Mouse (Mus musculus) left cerebral cortex, postnatal 36 days (tissue): ENCODE results near the gene Olfr519. TPM values are rescaled to one million over a fixed set of nuclear protein-coding genes. Genes with fewer than 3 reads are reported as not detected.
A peak's percentile ranks its signal among the peaks of the same experiment; 100 is the strongest.

Experiments
- DNase-seq, 2 experiments: peaks; one replicate each; pipeline ENCODE4 v3.0.0; 2021 to 2022; ENCODE audit warnings: low spot score in 2 of 2, mixed read lengths in 1 of 2
- intact Hi-C: fragments of 180-260 bp; cut with DNase I; formaldehyde crosslinking; loops from one replicate; pipeline ENCODE4 v1.15.1; 2025
- total RNA-seq, 2 experiments: library from RNA; stranded (reverse); gene quantifications; 2 replicates each; pipeline ENCODE4 v1.2.3; 2021

The Olfr519 gene
- total RNA-seq, result not detected

DNA sequence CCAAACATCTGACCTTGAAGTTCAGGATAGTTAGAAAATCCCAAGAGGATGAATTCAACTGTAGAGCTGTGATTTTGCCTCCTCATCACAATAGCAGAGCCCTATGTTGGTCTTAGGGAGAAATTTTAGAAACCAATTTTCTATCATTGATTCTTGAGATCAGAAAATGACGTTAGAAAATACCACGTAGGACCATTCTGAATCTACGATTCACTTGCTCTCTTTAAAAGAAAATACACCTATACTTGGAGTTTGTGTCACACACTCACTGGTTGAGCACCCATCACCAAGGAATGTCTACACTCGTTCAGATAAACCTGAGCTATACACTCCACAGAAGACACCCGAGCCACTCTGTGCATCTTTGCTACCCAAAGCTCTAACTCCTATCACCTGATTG is at the start of gene Olfr519:
Olfr519 (minus strand) TSS at position 101 of the 400 bp plus-strand sequence.
- DNase-seq, result no peak
- intact Hi-C loops, result no loop called here

DNA sequence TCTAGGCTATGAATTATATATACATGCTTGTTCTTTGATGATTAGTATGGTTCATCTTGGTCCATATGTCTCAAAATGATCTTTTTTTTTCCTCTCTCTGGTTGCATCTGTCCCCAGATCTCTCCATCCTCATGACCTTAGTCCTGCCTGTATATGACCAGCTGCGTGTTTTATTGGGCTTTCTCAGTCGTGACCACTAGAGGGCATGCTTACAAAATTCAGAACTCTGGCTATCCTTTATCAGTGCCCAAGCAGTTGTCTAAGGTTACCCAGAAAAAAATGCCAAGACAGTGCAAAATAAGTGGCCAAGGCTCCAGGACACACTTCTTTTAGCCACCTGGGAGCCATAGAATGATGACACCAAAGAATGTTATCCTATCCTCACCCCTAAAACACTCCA is 49.8 kb upstream of the Olfr519 start:
- intact Hi-C loops, result loop anchor here (2.0 kb wide), 1 partner anchor 85 kb away; no protein-coding TSS in a partner anchor
- peak in 1 of 2 experiments; percentile 39 for DNase-seq

DNA sequence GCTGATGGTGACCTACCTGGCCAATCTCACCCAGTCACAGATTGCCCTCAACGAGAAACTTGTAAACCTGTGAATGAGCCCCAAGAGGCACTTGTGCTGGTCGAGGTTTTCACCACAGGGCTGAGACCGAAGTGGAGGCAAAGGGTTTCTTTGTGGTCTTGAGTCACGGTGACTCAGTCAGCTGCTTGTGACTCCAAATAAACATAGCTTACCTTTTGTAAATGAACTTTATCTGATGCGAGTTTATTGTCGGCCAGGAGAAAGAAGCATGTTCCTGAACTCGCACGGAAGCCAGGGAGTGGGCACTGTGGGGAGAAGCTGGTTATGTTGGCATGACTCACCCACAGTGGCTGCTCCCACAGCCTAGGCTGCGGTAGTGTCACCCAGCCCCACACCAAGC is 47.2 kb upstream of the Olfr519 start:
- DNase-seq, result no peak

GRCm38 (mm10) chr7:108936591-108936990 is 42.4 kb upstream of the Olfr519 start:
- intact Hi-C loops, result no loop called here
- DNase-seq, result no peak

More for the DNA sequence above, 47.2 kb upstream of the Olfr519 start:
- intact Hi-C loops, result no loop called here

DNA sequence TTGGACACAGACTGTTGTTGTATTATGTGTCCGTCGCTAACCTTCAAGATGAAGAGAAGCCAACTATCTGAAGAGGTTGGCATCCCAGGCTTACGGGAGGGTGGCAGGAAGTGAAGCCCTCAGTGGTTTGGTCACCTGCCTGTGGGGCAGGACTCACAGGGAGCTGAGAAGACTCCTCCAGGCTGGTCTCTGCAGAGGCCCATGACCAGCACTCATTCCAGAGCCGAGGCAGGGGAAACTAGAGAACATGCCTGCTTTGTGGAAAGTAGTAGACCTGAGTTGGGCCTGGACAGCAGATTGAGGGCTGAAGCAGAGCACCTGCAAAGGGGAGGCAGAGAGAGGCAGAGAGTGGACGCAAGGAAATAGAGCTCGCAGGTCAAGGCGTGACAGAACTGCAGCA is 41.2 kb upstream of the Olfr519 start:
- intact Hi-C loops, result no loop called here
- no peak for DNase-seq

- no peak for DNase-seq
- intact Hi-C loops, result loop anchor here (5.0 kb wide), 2 partner anchors 83 to 118 kb away; partner anchors contain the start of gene Olfr516
These were observed 40.6 kb upstream of the Olfr519 start for GRCm38 (mm10) chr7:108934836-108935235.

DNA sequence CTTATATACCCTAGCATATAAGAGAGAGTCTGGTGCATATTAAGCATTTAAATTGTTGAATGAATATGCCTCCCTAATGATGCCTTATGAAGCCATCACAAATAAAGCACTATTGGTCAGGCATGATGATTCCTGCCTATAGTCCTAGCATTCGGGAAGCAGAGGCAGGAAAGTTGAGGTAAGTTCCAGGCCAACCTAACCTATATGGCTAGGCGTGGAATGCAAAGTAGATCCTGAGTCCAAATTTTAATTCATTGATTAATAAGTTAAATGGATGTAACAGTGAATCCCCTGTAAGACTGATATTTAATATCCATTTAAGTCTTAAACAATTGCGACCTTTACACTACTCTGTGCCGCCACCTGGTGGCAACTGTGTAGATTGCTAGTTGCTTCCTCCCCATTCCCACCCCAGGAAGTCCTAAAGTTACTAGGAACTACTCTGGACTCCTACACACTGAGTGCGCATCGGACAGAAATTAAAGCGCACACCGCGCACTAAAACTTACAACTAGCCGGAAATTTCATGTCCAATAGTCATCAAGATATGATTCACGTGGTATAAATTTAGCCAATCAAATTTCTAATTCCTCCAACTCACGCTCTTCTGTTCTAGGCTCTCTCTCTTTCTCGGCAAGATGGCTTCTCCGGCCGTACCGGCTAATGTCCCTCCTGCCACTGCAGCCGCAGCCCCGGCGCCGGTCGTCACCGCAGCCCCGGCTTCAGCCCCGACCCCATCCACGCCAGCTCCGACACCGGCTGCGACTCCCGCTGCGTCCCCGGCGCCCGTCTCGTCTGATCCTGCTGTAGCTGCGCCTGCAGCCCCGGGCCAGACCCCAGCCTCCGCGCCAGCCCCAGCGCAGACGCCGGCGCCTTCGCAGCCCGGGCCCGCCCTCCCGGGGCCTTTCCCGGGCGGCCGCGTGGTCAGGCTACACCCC is 39.8 kb upstream of the Olfr519 start, which contains the start of gene Eif3f:
Eif3f (plus strand) TSS at position 624 of the 938 bp plus-strand sequence.
- intact Hi-C loops, result loop anchor here (5.0 kb wide), 2 partner anchors 82 to 117 kb away; partner anchors contain the start of gene Olfr516
- peak; percentile 92 to 96 for DNase-seq

DNA sequence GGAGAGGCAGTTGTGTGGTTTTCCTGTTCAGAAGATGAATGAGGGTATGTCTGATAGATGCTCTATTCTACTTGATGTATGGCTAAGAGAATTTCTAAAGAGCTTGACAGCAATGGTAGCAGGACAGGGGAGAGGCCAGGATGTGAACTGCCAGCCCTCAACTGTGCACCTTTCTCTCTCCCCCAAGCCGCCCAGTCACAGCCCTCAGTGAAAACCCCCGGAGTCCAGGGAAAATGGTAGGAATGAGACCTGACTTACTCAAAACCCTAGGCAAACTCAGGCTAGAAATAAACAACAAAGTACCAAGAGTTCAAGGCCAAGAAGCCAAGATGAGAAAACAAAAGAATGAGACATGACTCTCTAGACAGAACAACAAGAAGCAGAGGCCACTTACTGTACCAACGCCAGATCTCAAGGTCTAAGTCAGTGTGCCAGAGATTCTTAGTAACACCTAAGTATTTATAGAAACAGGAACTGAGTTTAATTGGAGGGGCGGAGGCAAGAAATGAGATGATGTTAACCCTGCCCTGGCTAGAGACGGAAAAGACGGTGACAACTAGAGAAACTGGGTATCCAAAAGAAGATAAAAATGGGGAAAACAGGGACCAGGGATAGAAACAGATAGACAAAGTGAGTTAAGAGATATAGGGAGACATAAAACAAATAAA is 35.6 kb upstream of the Olfr519 start, which contains the start of gene Nlrp10:
Nlrp10 (minus strand) TSS at position 453 of the 668 bp plus-strand sequence.
- DNase-seq, result no peak
- intact Hi-C loops, result loop anchor here (5.0 kb wide), 2 partner anchors 78 to 113 kb away; partner anchors contain the start of gene Olfr516

DNA sequence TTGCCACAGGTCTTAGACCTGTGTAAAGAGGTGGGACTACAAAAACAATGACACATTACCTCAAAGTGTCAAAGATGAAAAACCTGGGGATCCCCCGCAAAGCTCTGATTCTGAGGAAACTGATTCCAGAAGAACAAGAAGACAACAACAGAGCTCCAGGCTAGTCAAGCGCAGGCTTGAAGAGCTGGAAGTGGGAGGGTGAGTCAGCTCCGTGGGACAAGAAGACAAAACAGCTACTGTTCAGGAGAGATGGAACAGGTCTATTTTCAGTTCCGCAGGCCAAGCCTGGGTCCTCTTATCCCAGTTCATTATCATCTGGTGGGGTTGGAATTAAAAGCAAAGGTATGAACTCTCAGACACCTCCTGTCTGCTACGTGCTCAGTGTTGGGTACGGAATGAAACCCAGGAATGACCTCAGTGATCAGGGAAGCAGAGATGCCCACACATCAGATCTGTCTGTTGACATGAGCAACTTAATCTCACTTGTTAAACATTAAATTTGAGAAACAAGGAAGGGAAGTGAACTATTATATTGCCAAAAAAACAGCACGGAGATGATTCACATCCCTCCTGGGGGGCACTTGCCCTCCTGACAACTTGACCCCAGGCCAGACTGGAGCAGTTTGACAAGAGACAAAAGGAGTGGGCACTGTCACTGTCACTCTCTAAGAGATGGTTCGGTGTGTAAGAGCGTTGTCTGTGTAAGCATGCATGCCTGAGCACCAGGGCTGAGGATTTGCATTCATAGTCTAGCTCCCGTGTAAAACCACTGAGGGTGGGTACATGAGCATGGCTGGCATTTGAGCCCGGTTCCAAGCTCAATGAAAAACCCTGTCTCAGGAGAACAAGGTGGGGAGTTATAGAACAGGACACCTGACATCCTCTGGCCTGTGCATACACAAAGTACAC is 34.3 kb upstream of the Olfr519 start:
- DNase-seq, result no peak
- intact Hi-C loops, result no loop called here

- no peak for DNase-seq
- intact Hi-C loops, result no loop called here
These were observed 32.8 kb upstream of the Olfr519 start for GRCm38 (mm10) chr7:108927043-108927442.

DNA sequence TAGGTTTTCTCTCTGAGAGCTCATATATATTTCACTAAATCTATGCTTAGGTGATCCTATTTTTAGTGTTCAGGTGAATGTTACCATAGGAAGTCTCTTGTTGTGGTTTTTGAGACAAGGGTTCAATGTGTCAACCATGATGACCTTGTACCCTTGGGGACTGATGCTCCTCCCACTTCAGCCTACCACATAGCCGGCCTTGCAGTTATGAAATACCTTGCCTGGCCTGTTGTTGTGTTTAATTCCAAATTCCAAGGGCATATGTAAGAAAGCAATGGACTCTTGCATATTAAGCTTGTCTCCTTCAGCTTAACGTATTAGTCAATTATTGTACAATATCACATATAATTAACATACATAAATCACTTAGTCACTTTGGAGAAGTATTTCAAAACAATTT is 9.7 kb upstream of the Olfr519 start:
- no peak for DNase-seq
- intact Hi-C loops, result no loop called here

DNA sequence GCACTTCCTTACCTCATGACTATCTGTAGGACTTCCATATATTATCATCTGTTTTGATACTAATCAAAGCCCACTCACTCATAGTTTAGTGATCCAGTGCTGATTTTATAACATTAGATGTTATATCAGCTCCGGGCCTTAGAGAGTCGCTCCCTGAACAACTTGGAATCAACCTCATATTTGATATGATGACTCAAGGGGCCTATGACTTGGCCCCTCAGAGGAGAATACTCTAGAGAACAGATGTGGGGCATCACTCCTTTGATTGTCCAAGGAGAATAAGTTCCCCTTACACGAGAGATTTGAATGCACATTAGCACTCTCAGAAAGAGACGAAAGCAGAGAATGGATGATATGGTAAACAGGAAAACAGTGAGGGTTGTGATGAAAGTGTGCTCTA is 9.3 kb downstream of the Olfr519 start, which contains the start of gene Olfr518:
Olfr518 (minus strand) TSS at position 101 of the 400 bp plus-strand sequence.
- intact Hi-C loops, result no loop called here
- DNase-seq, result no peak

DNA sequence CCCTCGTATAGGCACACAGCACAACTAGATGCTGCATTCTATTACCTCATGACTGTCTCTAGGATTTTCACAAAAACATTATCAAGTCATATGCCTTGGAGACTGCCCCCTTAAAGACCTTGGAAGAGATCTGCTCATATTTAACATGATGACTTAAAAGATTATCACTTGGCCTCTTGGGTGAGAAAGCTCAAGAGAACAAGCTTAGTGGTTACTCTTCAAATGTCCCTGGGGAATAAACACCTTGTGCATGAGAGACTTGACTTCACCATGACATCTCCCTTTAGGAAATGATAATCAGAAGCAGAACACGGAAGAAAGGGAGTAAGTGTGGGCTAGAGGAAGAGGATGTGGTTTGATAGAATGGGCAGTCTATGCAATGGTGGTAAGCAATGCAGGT is 21.9 kb downstream of the Olfr519 start, which contains the start of gene Olfr517:
Olfr517 (minus strand) TSS at position 101 of the 400 bp plus-strand sequence.
- intact Hi-C loops, result no loop called here

DNA sequence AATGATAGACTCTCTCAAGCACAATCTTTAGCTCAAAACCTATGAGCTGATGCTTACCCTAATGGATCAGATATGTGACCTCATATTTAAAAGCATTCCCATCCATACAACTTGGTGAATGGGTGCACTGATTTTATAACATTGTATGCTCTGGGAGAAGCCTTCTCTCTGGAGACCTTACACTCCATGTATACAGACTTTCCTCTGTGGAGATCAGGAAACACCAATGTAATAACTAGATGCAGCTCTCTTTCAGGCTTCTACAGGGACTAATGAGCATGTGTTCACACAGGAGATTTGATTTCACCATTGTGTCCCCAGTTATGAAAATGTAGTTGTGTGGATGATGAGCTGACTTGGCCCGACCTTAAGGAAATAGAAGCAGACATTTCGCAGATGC is 43.8 kb downstream of the Olfr519 start, which contains the start of gene Olfr516:
Olfr516 (minus strand) TSS at position 101 of the 400 bp plus-strand sequence.
- intact Hi-C loops, result loop anchor here (5.0 kb wide), 1 partner anchor 82 kb away; the partner anchor contains the start of genes Eif3f and Nlrp10
- no peak for DNase-seq

More for the DNA sequence above, 21.9 kb downstream of the Olfr519 start, which contains the start of gene Olfr517:
- DNase-seq, result no peak

Other genes with a start within 250 kb of the Olfr519 start
- gene Olfr509, start 242.5 kb downstream of the Olfr519 start, total RNA-seq, result under 1 TPM in 1 of 2 experiments, not detected in 1; 0.11 TPM
- not detected for gene Olfr510, start 228.0 kb downstream of the Olfr519 start, total RNA-seq
- gene Olfr512, start 181.1 kb downstream of the Olfr519 start, total RNA-seq, result not detected
- gene Olfr513, start 143.4 kb downstream of the Olfr519 start, total RNA-seq, result not detected
- not detected for gene Olfr514, start 68.4 kb downstream of the Olfr519 start, total RNA-seq
- gene Olfr516, start 43.9 kb downstream of the Olfr519 start, total RNA-seq, result not detected
- not detected for gene Olfr517, start 22.0 kb downstream of the Olfr519 start, total RNA-seq
- not detected for gene Olfr518, start 9.4 kb downstream of the Olfr519 start, total RNA-seq
- under 1 TPM; 0.52 TPM for gene Nlrp10, start 35.8 kb upstream of the Olfr519 start, total RNA-seq
- 10 to 100 TPM; 89.7 to 96.0 TPM for gene Eif3f, start 40.0 kb upstream of the Olfr519 start, total RNA-seq
- 100 to 1,000 TPM; 106 to 143 TPM for gene Tub, start 55.9 kb upstream of the Olfr519 start, total RNA-seq
- 10 to 100 TPM; 63.5 to 69.2 TPM for gene Ric3, start 188.9 kb upstream of the Olfr519 start, total RNA-seq